Mouse (Mus musculus): ENCODE measurements around the gene Mybpc1.

DNA sequence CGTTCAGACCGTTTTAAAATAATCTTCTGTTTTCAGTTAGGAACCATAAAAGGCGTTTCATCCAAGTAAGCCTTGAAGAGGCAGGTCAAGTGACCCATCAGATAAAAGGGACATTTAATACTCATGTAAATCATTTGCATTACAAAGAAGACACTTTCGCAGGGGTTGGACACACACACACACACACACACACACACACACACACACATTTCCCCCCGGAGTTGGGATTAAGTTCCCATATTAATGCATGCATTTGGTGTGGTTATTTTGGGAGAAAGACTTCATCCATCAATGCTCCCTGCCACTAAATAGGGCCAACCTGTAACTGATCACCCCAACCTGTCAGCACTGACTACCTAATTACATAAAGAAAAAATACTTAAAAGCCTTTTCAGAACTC, 1.7 kb downstream of the Mybpc1 start:
- TF ChIP-seq POLR2A (IDR thresholded peaks at IDR 0.05; ENCODE audit: borderline replicate concordance, extremely low read depth, insufficient read depth, insufficient read length, poor library complexity, severe bottlenecking) (no peak), CTCF (IDR thresholded peaks at IDR 0.05; ENCODE audit: borderline replicate concordance, extremely low read depth, insufficient read depth, insufficient read length) (no peak)
